Mouse (Mus musculus): ENCODE results near the gene Gtf2i. TPM values are rescaled to one million over a fixed set of nuclear protein-coding genes. Genes with fewer than 3 reads are reported as not detected.

Gtf2i gene
- polyA plus RNA-seq, 1 experiment: 79.7 TPM

- TF ChIP-seq POLR2A (IDR thresholded peaks at IDR 0.05; ENCODE audit: insufficient read length, low read depth): no peak
These were observed 18.2 kb upstream of the Gtf2i start for GRCm38 (mm10) chr5:134332743-134333142.

GRCm38 (mm10) chr5:134330082-134330481 lies 15.5 kb upstream of the Gtf2i start:
- H3K4me3 ChIP-seq: no peak overlapping the region
- no peak overlapping the region for H3ac ChIP-seq (ENCODE audit: control insufficient read depth, insufficient read length)
- H3K36me3 ChIP-seq (ENCODE audit: control insufficient read depth, insufficient read depth): no peaks in the 10 kb centered on the region
- H3K4me2 ChIP-seq (ENCODE audit: low read depth): no peak overlapping the region
- no peaks in the 10 kb centered on the region for H3K79me2 ChIP-seq (ENCODE audit: control insufficient read depth, insufficient read depth)
- no peaks in the 10 kb centered on the region for H3K27me3 ChIP-seq (ENCODE audit: control insufficient read depth, insufficient read depth, insufficient read length)
- TF ChIP-seq POLR2AphosphoS2 (IDR thresholded peaks at IDR 0.05; ENCODE audit: insufficient read length, low read depth): no peak
- no peak for TF ChIP-seq USF1 (IDR thresholded peaks at IDR 0.05; ENCODE audit: low read depth)
- TF ChIP-seq REST (IDR thresholded peaks at IDR 0.05; ENCODE audit: insufficient read depth, insufficient read length): no peak
- no peak for TF ChIP-seq SRF (IDR thresholded peaks at IDR 0.05; ENCODE audit: control insufficient read depth, insufficient read length, low read depth)
- TF ChIP-seq MYOG (IDR thresholded peaks at IDR 0.05; ENCODE audit: control insufficient read depth in 1 of 3, insufficient read depth in 1 of 3, insufficient read length in 2 of 3, low read depth in 2 of 3): no peak
- TF ChIP-seq POLR2A (IDR thresholded peaks at IDR 0.05; ENCODE audit: insufficient read length, low read depth): no peak
- no peak for TF ChIP-seq TCF12 (IDR thresholded peaks at IDR 0.05; ENCODE audit: insufficient read depth, poor library complexity, severe bottlenecking)
- TF ChIP-seq MYOD1 (IDR thresholded peaks at IDR 0.05; ENCODE audit: control insufficient read depth in 1 of 3, insufficient read length in 2 of 3, low read depth in 2 of 3): no peak
- no peak for TF ChIP-seq TCF3 (IDR thresholded peaks at IDR 0.05; ENCODE audit: insufficient read length, low read depth)
- no peak for TF ChIP-seq CEBPB (IDR thresholded peaks at IDR 0.05; ENCODE audit: insufficient read depth, poor library complexity, severe bottlenecking)
- no peak for TF ChIP-seq MAX (IDR thresholded peaks at IDR 0.05; ENCODE audit: low read depth)
- TF ChIP-seq E2F4 (IDR thresholded peaks at IDR 0.05; ENCODE audit: insufficient read depth): no peak

More at GRCm38 (mm10) chr5:134332743-134333142, 18.2 kb upstream of the Gtf2i start:
- no peak overlapping the region for H3K4me2 ChIP-seq (ENCODE audit: low read depth)
- no peak overlapping the region for H3K4me3 ChIP-seq
- H3K79me2 ChIP-seq (ENCODE audit: control insufficient read depth, insufficient read depth): no peaks in the 10 kb centered on the region
- no peak overlapping the region for H3ac ChIP-seq (ENCODE audit: control insufficient read depth, insufficient read length)
- H3K36me3 ChIP-seq (ENCODE audit: control insufficient read depth, insufficient read depth): no peaks in the 10 kb centered on the region
- no peaks in the 10 kb centered on the region for H3K27me3 ChIP-seq (ENCODE audit: control insufficient read depth, insufficient read depth, insufficient read length)

GRCm38 (mm10) chr5:134329311-134329710 lies 14.8 kb upstream of the Gtf2i start:
- no peak overlapping the region for H3K4me3 ChIP-seq
- no peaks in the 10 kb centered on the region for H3K79me2 ChIP-seq (ENCODE audit: control insufficient read depth, insufficient read depth)
- no peaks in the 10 kb centered on the region for H3K36me3 ChIP-seq (ENCODE audit: control insufficient read depth, insufficient read depth)
- no peak overlapping the region for H3K4me2 ChIP-seq (ENCODE audit: low read depth)
- no peaks in the 10 kb centered on the region for H3K27me3 ChIP-seq (ENCODE audit: control insufficient read depth, insufficient read depth, insufficient read length)
- TF ChIP-seq SRF (IDR thresholded peaks at IDR 0.05; ENCODE audit: control insufficient read depth, insufficient read length, low read depth): no peak
- no peak overlapping the region for H3ac ChIP-seq (ENCODE audit: control insufficient read depth, insufficient read length)

GRCm38 (mm10) chr5:134328482-134329001 lies 14.0 kb upstream of the Gtf2i start:
- no peak overlapping the region for H3ac ChIP-seq (ENCODE audit: control insufficient read depth, insufficient read length)
- H3K79me2 ChIP-seq (ENCODE audit: control insufficient read depth, insufficient read depth): no peaks in the 10 kb centered on the region
- no peak for TF ChIP-seq MYOD1 (IDR thresholded peaks at IDR 0.05; ENCODE audit: control insufficient read depth in 1 of 3, insufficient read length in 2 of 3, low read depth in 2 of 3)
- no peak for TF ChIP-seq MYOG (IDR thresholded peaks at IDR 0.05; ENCODE audit: control insufficient read depth in 1 of 3, insufficient read depth in 1 of 3, insufficient read length in 2 of 3, low read depth in 2 of 3)
- no peak for TF ChIP-seq TCF3 (IDR thresholded peaks at IDR 0.05; ENCODE audit: insufficient read length, low read depth)
- no peak for TF ChIP-seq MAX (IDR thresholded peaks at IDR 0.05; ENCODE audit: low read depth)
- no peak for TF ChIP-seq POLR2A (IDR thresholded peaks at IDR 0.05; ENCODE audit: insufficient read length, low read depth)
- no peak for TF ChIP-seq TCF12 (IDR thresholded peaks at IDR 0.05; ENCODE audit: insufficient read depth, poor library complexity, severe bottlenecking)
- no peak for TF ChIP-seq POLR2AphosphoS2 (IDR thresholded peaks at IDR 0.05; ENCODE audit: insufficient read length, low read depth)
- no peak for TF ChIP-seq REST (IDR thresholded peaks at IDR 0.05; ENCODE audit: insufficient read depth, insufficient read length)
- no peak for TF ChIP-seq CEBPB (IDR thresholded peaks at IDR 0.05; ENCODE audit: insufficient read depth, poor library complexity, severe bottlenecking)
- no peak for TF ChIP-seq E2F4 (IDR thresholded peaks at IDR 0.05; ENCODE audit: insufficient read depth)
- TF ChIP-seq SRF (IDR thresholded peaks at IDR 0.05; ENCODE audit: control insufficient read depth, insufficient read length, low read depth): no peak
- no peak for TF ChIP-seq USF1 (IDR thresholded peaks at IDR 0.05; ENCODE audit: low read depth)
- H3K4me3 ChIP-seq: no peak overlapping the region
- no peak overlapping the region for H3K4me2 ChIP-seq (ENCODE audit: low read depth)
- no peaks in the 10 kb centered on the region for H3K36me3 ChIP-seq (ENCODE audit: control insufficient read depth, insufficient read depth)
- no peaks in the 10 kb centered on the region for H3K27me3 ChIP-seq (ENCODE audit: control insufficient read depth, insufficient read depth, insufficient read length)

GRCm38 (mm10) chr5:134325856-134326566 lies 11.5 kb upstream of the Gtf2i start:
- TF ChIP-seq POLR2AphosphoS2 (IDR thresholded peaks at IDR 0.05; ENCODE audit: insufficient read length, low read depth) (no peak), TCF3 (IDR thresholded peaks at IDR 0.05; ENCODE audit: insufficient read length, low read depth) (no peak), E2F4 (IDR thresholded peaks at IDR 0.05; ENCODE audit: insufficient read depth) (no peak), CEBPB (IDR thresholded peaks at IDR 0.05; ENCODE audit: insufficient read depth, poor library complexity, severe bottlenecking) (no peak), REST (IDR thresholded peaks at IDR 0.05; ENCODE audit: insufficient read depth, insufficient read length) (no peak), SRF (IDR thresholded peaks at IDR 0.05; ENCODE audit: control insufficient read depth, insufficient read length, low read depth) (no peak), MYOG (IDR thresholded peaks at IDR 0.05; ENCODE audit: control insufficient read depth in 1 of 3, insufficient read depth in 1 of 3, insufficient read length in 2 of 3, low read depth in 2 of 3) (no peak), MYOD1 (IDR thresholded peaks at IDR 0.05; ENCODE audit: control insufficient read depth in 1 of 3, insufficient read length in 2 of 3, low read depth in 2 of 3) (no peak), MAX (IDR thresholded peaks at IDR 0.05; ENCODE audit: low read depth) (no peak), POLR2A (IDR thresholded peaks at IDR 0.05; ENCODE audit: insufficient read length, low read depth) (no peak), USF1 (IDR thresholded peaks at IDR 0.05; ENCODE audit: low read depth) (no peak), TCF12 (IDR thresholded peaks at IDR 0.05; ENCODE audit: insufficient read depth, poor library complexity, severe bottlenecking) (no peak)
- H3K36me3 ChIP-seq (ENCODE audit: control insufficient read depth, insufficient read depth): no peaks in the 10 kb centered on the region
- no peak overlapping the region for H3ac ChIP-seq (ENCODE audit: control insufficient read depth, insufficient read length)
- no peaks in the 10 kb centered on the region for H3K27me3 ChIP-seq (ENCODE audit: control insufficient read depth, insufficient read depth, insufficient read length)
- H3K79me2 ChIP-seq (ENCODE audit: control insufficient read depth, insufficient read depth): no peaks in the 10 kb centered on the region
- peak overlapping the region; percentile 8 for H3K4me2 ChIP-seq (ENCODE audit: low read depth)
- no peak overlapping the region for H3K4me3 ChIP-seq
